Mouse (Mus musculus) midbrain, postnatal 0 days (tissue): ENCODE measurements at regions not wholly inside any gene's neighbourhood (a gene's known extent, or its start where the extent isn't known, plus 50 kb on each side); places are given as distances from the start of the nearest gene placed in this dataset.

Experiments
- ATAC-seq: fragments of 200-750 bp; cut with Nextera tagmentation; 2 replicates; pipeline ENCODE4 v1.8.0; 2017; ENCODE audit warnings: moderate number of reproducible peaks, mild to moderate bottlenecking, moderate TSS enrichment, moderate library complexity; ENCODE audit not compliant: low FRiP score
- DNase-seq: peaks from one replicate; pipeline ENCODE4 v3.0.0-alpha.2; 2015; ENCODE audit warnings: low spot score
- H3K27ac ChIP-seq: fragments of 300-500 bp; sonication (generic); 2 replicates; pipeline ENCODE4 v1.5.1; 2014; ENCODE audit warnings: low read depth, mild to moderate bottlenecking, low read length, mixed read lengths
- H3K27me3 ChIP-seq: fragments of 300-500 bp; sonication (generic); 2 replicates; pipeline ENCODE4 v1.6.1; 2014; ENCODE audit warnings: low read length, control low read depth, mixed read lengths; ENCODE audit not compliant: insufficient read depth
- H3K36me3 ChIP-seq: fragments of 300-500 bp; sonication (generic); 2 replicates; pipeline ENCODE4 v1.6.1; 2014; ENCODE audit warnings: low read length, control low read depth, mixed read lengths; ENCODE audit not compliant: insufficient read depth
- H3K4me1 ChIP-seq: fragments of 300-500 bp; sonication (generic); 2 replicates; pipeline ENCODE4 v1.6.1; 2014; ENCODE audit warnings: mild to moderate bottlenecking, control low read depth, antibody characterized with exemption, low read length, mixed read lengths; ENCODE audit not compliant: insufficient read depth
- H3K4me2 ChIP-seq: fragments of 300-500 bp; sonication (generic); 2 replicates; pipeline ENCODE4 v1.6.1; 2014; ENCODE audit warnings: low read depth, mild to moderate bottlenecking, low read length, mixed read lengths; ENCODE audit not compliant: poor library complexity, severe bottlenecking
- H3K4me3 ChIP-seq: fragments of 300-500 bp; sonication (generic); 2 replicates; pipeline ENCODE4 v1.5.1; 2014; ENCODE audit warnings: low read depth, mild to moderate bottlenecking, low read length, moderate library complexity
- H3K9ac ChIP-seq: fragments of 300-500 bp; sonication (generic); replicated peaks from 2 replicates; pipeline ENCODE4 v1.6.1; 2014; ENCODE audit warnings: mild to moderate bottlenecking, low read length, moderate library complexity, mixed read lengths; ENCODE audit not compliant: poor library complexity, severe bottlenecking
- H3K9me3 ChIP-seq: fragments of 300-500 bp; sonication (generic); 2 replicates; pipeline ENCODE4 v1.6.1; 2016; ENCODE audit warnings: low read length, control low read depth
- CTCF ChIP-seq: IDR thresholded peaks from 2 replicates; pipeline ENCODE4 v1.5.1; 2016; ENCODE audit warnings: antibody characterized with exemption, mild to moderate bottlenecking
- WGBS: fragments of 180-500 bp; shearing (Covaris S2); extraction: QIAGEN DNeasy Blood & Tissue Kit; methylation state at CpG from one replicate; pipeline ENCODE4 v1.1.7; 2014; 5-methylcytosine and 5-hydroxymethylcytosine counted together

DNA sequence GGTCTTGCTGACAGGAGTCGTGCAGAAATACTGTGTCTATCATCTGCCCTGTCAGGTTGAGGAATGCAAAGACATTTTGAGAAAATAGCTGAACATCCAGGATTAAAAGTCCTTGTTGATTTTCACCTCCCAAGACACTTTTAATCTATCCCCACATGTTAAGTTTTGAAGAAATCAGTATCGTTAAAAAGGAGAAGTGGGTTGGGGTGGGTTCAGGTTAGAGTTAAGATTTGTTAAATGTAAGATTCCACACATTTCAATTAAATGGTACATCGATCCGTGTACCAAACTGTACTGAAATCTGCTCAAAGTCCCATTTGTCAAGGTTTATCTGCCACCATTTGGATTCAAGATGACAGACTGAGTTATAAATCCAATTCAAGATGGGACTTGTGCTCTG, 162.8 kb downstream of the Dhx15 start:
- Histone ChIP-seq H3K36me3 (no peaks in the 10 kb centered on the region), H3K4me3 (no peak overlapping the region), H3K9me3 (no peaks in the 10 kb centered on the region), H3K4me2 (no peak overlapping the region), H3K27me3 (no peaks in the 10 kb centered on the region), H3K4me1 (no peaks in the 10 kb centered on the region), H3K9ac (no peak overlapping the region), H3K27ac (no peak overlapping the region)
- 87% methylated on average over 4 of the region's 4 CpGs for WGBS
- no peak for TF ChIP-seq CTCF
- DNase-seq (no peak), ATAC-seq (no peak)

GRCm38 (mm10) chr5:52026148-52026547, 164.2 kb downstream of the Dhx15 start:
- H3K27ac ChIP-seq = no peak overlapping the region

DNA sequence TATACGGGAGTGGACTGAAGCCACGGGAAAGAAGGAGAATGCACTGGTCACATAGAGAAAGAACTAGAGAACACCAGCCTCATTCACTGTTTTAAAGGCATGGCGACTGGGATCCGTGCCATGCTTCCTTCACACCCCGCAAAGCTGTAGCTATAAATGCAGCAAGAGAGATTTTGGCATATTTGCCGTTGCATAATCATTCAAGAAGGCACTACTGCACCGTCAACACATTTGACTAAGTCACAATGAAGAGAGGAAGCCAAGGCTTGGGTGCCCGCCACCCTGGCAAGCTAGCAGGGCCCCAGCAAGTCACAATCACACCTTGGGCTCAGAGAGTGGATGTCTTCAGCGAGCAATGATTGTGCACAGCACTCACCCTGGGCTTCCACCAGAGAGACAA, 167.1 kb downstream of the Dhx15 start:
- Histone ChIP-seq H3K4me2 (no peak overlapping the region; the same call in 1 of the 2 replicates), H3K9ac (no peak overlapping the region), H3K27me3 (no peaks in the 10 kb centered on the region), H3K4me3 (no peak overlapping the region), H3K9me3 (no peaks in the 10 kb centered on the region), H3K27ac (no peak overlapping the region), H3K4me1 (no peaks in the 10 kb centered on the region), H3K36me3 (no peaks in the 10 kb centered on the region)
- 62% methylated on average over 9 of the region's 9 CpGs for WGBS
- no peak for ATAC-seq
- no peak for TF ChIP-seq CTCF
- peak; percentile 64 for DNase-seq

More at GRCm38 (mm10) chr5:52026148-52026547, 164.2 kb downstream of the Dhx15 start:
- Histone ChIP-seq H3K4me1 (no peaks in the 10 kb centered on the region), H3K9ac (no peak overlapping the region), H3K36me3 (no peaks in the 10 kb centered on the region), H3K4me2 (no peak overlapping the region), H3K27me3 (no peaks in the 10 kb centered on the region), H3K4me3 (no peak overlapping the region), H3K9me3 (no peaks in the 10 kb centered on the region)
- DNase-seq = no peak
- TF ChIP-seq CTCF = no peak
- no peak for ATAC-seq
- 66% methylated on average over 3 of the region's 3 CpGs for WGBS

GRCm38 (mm10) chr5:52016992-52017391, 173.3 kb downstream of the Dhx15 start:
- Histone ChIP-seq H3K27me3 (no peaks in the 10 kb centered on the region), H3K36me3 (no peaks in the 10 kb centered on the region), H3K4me1 (no peaks in the 10 kb centered on the region), H3K27ac (no peak overlapping the region), H3K9me3 (no peaks in the 10 kb centered on the region), H3K9ac (no peak overlapping the region), H3K4me3 (no peak overlapping the region), H3K4me2 (no peak overlapping the region)
- ATAC-seq (no peak), DNase-seq (no peak)
- TF ChIP-seq CTCF = no peak
- WGBS = 81% methylated on average over 3 of the region's 3 CpGs

DNA sequence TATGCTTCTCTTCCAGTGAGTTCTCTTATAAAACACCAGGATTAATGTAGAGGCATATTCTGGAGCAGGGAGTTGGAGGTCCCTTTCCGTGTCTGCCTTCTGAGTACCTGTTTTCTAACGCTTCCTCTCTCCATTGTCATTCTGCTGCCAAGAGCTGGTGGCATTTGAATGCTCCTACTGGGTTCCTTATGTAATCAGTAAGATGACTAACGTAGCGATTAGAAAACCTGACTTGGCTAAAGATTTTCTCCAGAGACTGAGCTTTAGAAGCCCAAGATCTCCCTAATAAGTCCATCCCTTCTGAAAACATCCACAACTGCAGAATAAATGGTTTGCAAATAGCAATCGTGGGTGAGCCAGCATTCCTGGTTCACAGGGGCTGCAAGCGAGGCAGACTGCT, 174.5 kb downstream of the Dhx15 start:
- no peak overlapping the region for H3K4me3 ChIP-seq
- DNase-seq (no peak), ATAC-seq (no peak)
- H3K9ac ChIP-seq = no peak overlapping the region
- WGBS = 23% methylated on average over 6 of the region's 6 CpGs
- H3K27ac ChIP-seq = no peak overlapping the region
- no peak for TF ChIP-seq CTCF
- no peaks in the 10 kb centered on the region for H3K9me3 ChIP-seq
- H3K36me3 ChIP-seq = no peaks in the 10 kb centered on the region
- H3K27me3 ChIP-seq = no peaks in the 10 kb centered on the region
- H3K4me2 ChIP-seq = no peak overlapping the region
- H3K4me1 ChIP-seq = no peaks in the 10 kb centered on the region

- Histone ChIP-seq H3K4me2 (no peak overlapping the region), H3K36me3 (no peaks in the 10 kb centered on the region), H3K27me3 (no peaks in the 10 kb centered on the region), H3K4me3 (no peak overlapping the region), H3K9ac (no peak overlapping the region), H3K4me1 (no peaks in the 10 kb centered on the region), H3K27ac (no peak overlapping the region), H3K9me3 (no peaks in the 10 kb centered on the region)
- 79% methylated on average over 7 of the region's 7 CpGs for WGBS
- TF ChIP-seq CTCF = no peak
- DNase-seq (peak; percentile 15), ATAC-seq (no peak)
Measured at GRCm38 (mm10) chr5:52010426-52010825, 179.9 kb downstream of the Dhx15 start.

DNA sequence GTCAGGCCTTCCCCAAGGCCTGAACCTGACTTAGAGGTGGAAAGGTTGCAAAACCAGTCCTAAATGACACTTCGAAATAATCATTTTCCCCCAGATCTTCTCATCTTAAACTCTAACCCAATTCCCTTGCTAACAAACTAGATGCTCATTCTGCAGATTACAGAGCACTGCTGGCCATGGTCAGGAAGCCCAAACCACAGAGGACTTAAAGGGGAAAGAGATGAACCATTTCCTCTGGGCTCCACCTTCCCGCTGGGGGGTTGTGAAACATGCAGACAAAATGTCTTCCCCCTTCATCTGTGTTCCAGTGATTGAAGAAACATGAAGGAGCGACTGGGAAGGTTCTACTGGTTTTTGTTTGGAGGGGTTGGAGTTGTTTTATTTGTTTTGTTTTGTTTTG, 181.4 kb downstream of the Dhx15 start:
- no peak overlapping the region for H3K9ac ChIP-seq
- no peaks in the 10 kb centered on the region for H3K4me1 ChIP-seq
- WGBS = 96% methylated on average over 3 of the region's 3 CpGs
- no peaks in the 10 kb centered on the region for H3K27me3 ChIP-seq
- DNase-seq = no peak
- no peaks in the 10 kb centered on the region for H3K9me3 ChIP-seq
- no peak overlapping the region for H3K4me3 ChIP-seq
- H3K4me2 ChIP-seq = no peak overlapping the region
- no peaks in the 10 kb centered on the region for H3K36me3 ChIP-seq
- ATAC-seq = no peak
- H3K27ac ChIP-seq = no peak overlapping the region
- no peak for TF ChIP-seq CTCF
